Mouse (Mus musculus) ES-E14 (cell line): ENCODE data around the gene Spp2.

Experiments
- CHD2 ChIP-seq: IDR thresholded peaks from 2 replicates; pipeline ENCODE4 v1.6.1; 2014; ENCODE audit warnings: mild to moderate bottlenecking, low read depth, low read length, inconsistent platforms
- MAFK ChIP-seq: IDR thresholded peaks from 2 replicates; pipeline ENCODE4 v1.6.1; 2014; ENCODE audit warnings: mild to moderate bottlenecking, low read depth, low read length, inconsistent platforms; ENCODE audit not compliant: insufficient read depth
- ZC3H11A ChIP-seq: IDR thresholded peaks from 2 replicates; pipeline ENCODE4 v1.6.1; 2012; ENCODE audit warnings: low read depth, mild to moderate bottlenecking, inconsistent platforms, low read length, borderline replicate concordance
- ZNF384 ChIP-seq: IDR thresholded peaks from 2 replicates; pipeline ENCODE4 v1.6.1; 2012; ENCODE audit warnings: low read depth, low read length, inconsistent platforms

DNA sequence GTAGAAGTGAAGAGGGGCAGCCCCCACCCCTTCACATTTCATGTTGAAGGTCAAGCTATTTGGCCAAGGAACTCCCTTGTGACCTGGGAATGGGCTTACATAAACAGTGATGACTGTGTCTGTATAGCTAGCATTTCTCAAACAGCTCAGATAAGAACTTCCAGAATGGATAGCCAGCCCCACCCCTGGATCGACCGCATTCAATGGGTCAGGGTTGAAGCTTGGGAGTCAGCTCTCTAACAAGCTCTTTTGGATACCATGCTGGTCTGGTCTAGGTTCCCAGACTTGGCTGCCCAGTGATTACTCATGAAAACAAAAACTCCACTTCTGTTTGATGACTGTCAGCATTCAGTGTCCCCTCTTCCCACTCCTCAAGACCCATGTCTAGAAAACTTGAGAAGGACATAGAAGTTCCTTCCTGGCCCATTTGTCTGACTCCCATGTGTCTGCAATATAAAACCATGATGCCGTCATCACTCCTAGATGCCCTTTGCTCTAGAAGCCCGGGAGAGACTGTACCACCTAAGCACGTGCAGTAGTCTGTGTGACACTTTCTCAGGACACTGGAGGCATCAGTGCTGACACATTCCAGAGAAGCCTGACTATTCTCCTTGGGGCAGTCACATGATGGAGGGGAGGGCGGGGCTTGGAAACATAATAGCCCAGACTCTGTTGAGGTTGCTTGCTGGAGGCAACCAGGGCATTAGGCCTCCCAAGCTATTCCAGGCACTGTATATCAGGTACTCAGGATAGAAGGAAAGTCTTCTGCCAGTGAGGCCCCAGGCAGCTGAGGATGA, 57.5 kb downstream of the Spp2 start:
- TF ChIP-seq ZC3H11A (no peak), ZNF384 (no peak), CHD2 (no peak), MAFK (no peak)
